23 mouse cellular contexts compared by ENCODE assay signal in genomic region chr19:23874502-23874901, GRCm38 (mm10).
DNase-seq lines count a peak whose midpoint lies in the region; ATAC-seq and TF ChIP-seq lines count a peak whose summit lies in the region.
"Had no signal": no experiment of that assay in that cellular context is flagged by ENCODE, and none has a peak within 500 bp of the region (broad histone marks: within the 10 kb centered on the region; RNA-seq: fewer than 3 reads in every experiment).

No protein-coding gene starts in this region.

- WGBS in lung, postnatal 0 days = 81% methylated on average over 6 of the region's 6 CpGs

- no peak overlapping the region for H3K4me3 ChIP-seq in left cerebral cortex, adult 2 months
- no peak overlapping the region for H3K4me3 ChIP-seq in cortical plate, adult 2 months (ENCODE audit: insufficient read depth, low read length)
- H3K4me3 ChIP-seq in lung, postnatal 0 days (ENCODE audit: low read depth, low read length) = no peak overlapping the region

- no peaks in the 10 kb centered on the region for H3K27me3 ChIP-seq in lung, postnatal 0 days (replicated peaks; ENCODE audit: insufficient read depth, low read length)
- H3K27me3 ChIP-seq: CH12.LX had no signal

- no peak overlapping the region for H3K9ac ChIP-seq in lung, postnatal 0 days (replicated peaks; ENCODE audit: low read depth)

- TF ChIP-seq EP300 in lung, postnatal 0 days (IDR thresholded peaks at IDR 0.05) = no peak

- peak; percentile 73 for ATAC-seq in frontal cortex, adult (ENCODE audit: low TSS enrichment)
- no peak for ATAC-seq in lung, postnatal 0 days
- ATAC-seq: activated CD4-positive, CD25-positive, alpha-beta regulatory T cell, adult 4 months; CD4-positive, CD25-positive, alpha-beta regulatory T cell, adult 4 months; Patski had no signal

- TF ChIP-seq CTCF in left cerebral cortex, adult 2 months (IDR thresholded peaks at IDR 0.05) = no peak
- no peak for TF ChIP-seq CTCF in cortical plate, adult 2 months (IDR thresholded peaks at IDR 0.05; ENCODE audit: extremely low read depth, insufficient read depth, low read length)
- TF ChIP-seq CTCF in lung, postnatal 0 days (IDR thresholded peaks at IDR 0.05) = no peak

- H3K4me1 ChIP-seq in cortical plate, adult 2 months (ENCODE audit: control insufficient read depth, insufficient read depth, low read length) = 0 out of 2 replicates have a peak, but pooled peaks cover 1% of the 10 kb centered on the region
- no peaks in the 10 kb centered on the region for H3K4me1 ChIP-seq in lung, postnatal 0 days (ENCODE audit: insufficient read depth, low read depth, low read length)

- intact Hi-C loops in left cerebral cortex, adult 2 months (cut with DNase I) = no loop called here
- intact Hi-C loops in left cerebral cortex, postnatal 10 days (cut with DNase I) = no loop called here

- H3K36me3 ChIP-seq in lung, postnatal 0 days (ENCODE audit: insufficient read depth, low read length) = no peaks in the 10 kb centered on the region
- H3K36me3 ChIP-seq: G1E had no signal

- no peaks in the 10 kb centered on the region for H3K9me3 ChIP-seq in lung, postnatal 0 days (ENCODE audit: low read length)
- H3K9me3 ChIP-seq: G1E had no signal

- no peak for TF ChIP-seq POLR2A in cortical plate, adult 2 months (IDR thresholded peaks at IDR 0.05; ENCODE audit: extremely low read depth, insufficient read depth, low read length)

- DNase-seq in frontal cortex, postnatal 25 days (ENCODE audit: low spot score in 2 of 2) = no peak
- DNase-seq in left cerebral cortex, adult 2 months (ENCODE audit: extremely low spot score in 1 of 2, low spot score in 2 of 2) = no peak
- no peak for DNase-seq in left cerebral cortex, postnatal 10 days (ENCODE audit: extremely low spot score in 1 of 2, low spot score in 2 of 2)
- DNase-seq in brain, adult 2 months (ENCODE audit: low read depth, low spot score) = peak; percentile 51
- DNase-seq in lung, postnatal 0 days (ENCODE audit: low spot score) = no peak
- DNase-seq in gastrocnemius, postnatal 10 days = no peak
- DNase-seq: adrenal gland, adult 2 months; adrenal gland, adult 8-10 months; adrenal gland, postnatal 10 days; adrenal gland, postnatal 14 days; adrenal gland, postnatal 25 days; adrenal gland, postnatal 36 days; B cell, adult 2 months; cerebellum, adult 11 months; cerebellum, adult 11-12 months; cerebellum, adult 18-20 months had no signal

- peak overlapping the region; percentile 45; the same call in 1 of the 2 replicates for H3K27ac ChIP-seq in left cerebral cortex, adult 2 months
- peak overlapping the region; percentile 44; the same call in 1 of the 2 replicates for H3K27ac ChIP-seq in cortical plate, adult 2 months (ENCODE audit: insufficient read depth, low read length)
- no peak overlapping the region for H3K27ac ChIP-seq in lung, postnatal 0 days (ENCODE audit: low read length)

- H3K4me2 ChIP-seq in lung, postnatal 0 days (replicated peaks; ENCODE audit: low read depth, low read length) = no peak overlapping the region
